Mouse (Mus musculus) adipocyte (in vitro differentiated cells): Measurements from ENCODE around the gene Olfr32.
"Not testable (repeated sequence)": the region's sequence is repeated elsewhere in the genome, so short reads cannot be mapped to it uniquely, and the experiment has no call there.

Source experiments
- DNase-seq: peaks from one replicate; pipeline ENCODE4 v3.0.0-alpha.2; 2016; ENCODE audit warnings: low spot score

Gene Olfr32

GRCm38 (mm10) chr2:90142196-90142595 lies at the start of gene Olfr32:
Gene Olfr32 (minus strand): TSS chr2:90142296.
- DNase-seq = no peak

GRCm38 (mm10) chr2:90187082-90187481 lies 45.0 kb upstream of the Olfr32 start:
- not testable (repeated sequence) for DNase-seq

- DNase-seq = not testable (repeated sequence)
Measured at GRCm38 (mm10) chr2:90186082-90186481, 44.0 kb upstream of the Olfr32 start.

GRCm38 (mm10) chr2:90153916-90154315 lies 11.8 kb upstream of the Olfr32 start:
- no peak for DNase-seq

GRCm38 (mm10) chr2:90152991-90153390 lies 10.9 kb upstream of the Olfr32 start, which contains the start of gene Olfr1270:
Gene Olfr1270 (minus strand): TSS chr2:90153091.
- DNase-seq = no peak

GRCm38 (mm10) chr2:90121312-90121711 lies 20.8 kb downstream of the Olfr32 start, which contains the start of gene Olfr1269:
Gene Olfr1269 (minus strand): TSS chr2:90121412.
- DNase-seq = no peak
